Mouse (Mus musculus) cerebellum, adult (tissue): ENCODE measurements at regions not wholly inside any gene's neighbourhood (a gene's known extent, or its start where the extent isn't known, plus 50 kb on each side); places are given as distances from the start of the nearest gene placed in this dataset.

ENCODE experiments used
- ATAC-seq: cut with Nextera tagmentation; 2 replicates; pipeline ENCODE4 v1.9.2; 2017; ENCODE audit warnings: mild to moderate bottlenecking, moderate library complexity, mixed read lengths; ENCODE audit not compliant: insufficient number of reproducible peaks, low FRiP score, low TSS enrichment

DNA sequence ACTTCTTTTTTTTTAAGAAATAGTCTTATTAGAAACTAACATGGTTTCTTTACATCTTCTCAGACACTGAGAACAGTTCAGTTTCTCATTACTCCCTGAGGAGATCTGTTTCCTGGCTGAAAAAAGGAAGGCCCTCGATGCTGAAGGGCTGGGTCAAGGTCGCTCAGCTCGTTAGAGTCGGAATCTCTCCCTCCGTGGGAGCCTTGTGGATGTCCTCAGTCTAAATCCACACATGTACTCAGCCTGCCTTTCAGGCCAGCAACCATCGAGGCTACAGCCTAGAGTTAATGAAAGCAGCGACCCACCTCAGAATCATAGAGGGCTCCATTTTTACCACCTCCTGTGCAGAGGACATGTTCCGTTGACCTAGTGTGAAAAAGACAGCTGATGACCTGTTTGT lies 190.2 kb upstream of the Hnrnpa3 start:
- no peak for ATAC-seq

DNA sequence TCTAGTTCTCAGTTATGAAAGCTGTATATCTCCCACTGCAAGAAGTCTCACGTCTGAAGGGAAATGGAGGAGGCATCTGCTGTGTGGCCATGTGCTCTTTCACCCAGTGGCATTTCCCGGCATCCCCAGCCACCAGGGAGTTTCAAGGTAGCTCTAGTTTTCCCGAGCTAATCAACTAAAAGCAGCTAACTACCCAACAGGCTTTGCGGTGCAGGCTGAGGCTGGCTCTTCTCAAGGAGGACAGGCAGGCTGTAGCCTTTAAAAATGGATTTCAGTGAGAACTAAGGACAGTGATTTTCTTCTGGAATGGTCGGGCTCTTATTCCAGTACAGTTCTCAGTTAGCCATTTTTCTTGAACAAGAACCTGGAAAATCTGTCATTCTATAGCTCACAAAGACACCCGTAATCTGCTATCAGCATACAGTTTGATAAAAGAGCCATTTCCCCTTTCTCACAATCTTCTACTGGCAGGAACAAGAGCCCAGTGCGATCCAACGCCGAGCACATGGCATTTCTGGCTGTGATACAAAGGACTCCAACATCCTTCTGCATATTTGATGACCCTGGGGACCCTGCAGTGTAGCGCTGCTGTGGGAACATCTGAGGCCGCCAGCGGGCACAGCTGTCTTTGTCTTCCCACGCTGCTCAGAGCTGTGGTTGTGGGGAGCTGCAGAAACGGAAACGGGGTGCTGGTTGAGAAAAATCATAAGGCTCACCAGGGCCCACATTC lies 188.9 kb upstream of the Hnrnpa3 start:
- no peak; the same call in 1 of the 2 replicates for ATAC-seq

DNA sequence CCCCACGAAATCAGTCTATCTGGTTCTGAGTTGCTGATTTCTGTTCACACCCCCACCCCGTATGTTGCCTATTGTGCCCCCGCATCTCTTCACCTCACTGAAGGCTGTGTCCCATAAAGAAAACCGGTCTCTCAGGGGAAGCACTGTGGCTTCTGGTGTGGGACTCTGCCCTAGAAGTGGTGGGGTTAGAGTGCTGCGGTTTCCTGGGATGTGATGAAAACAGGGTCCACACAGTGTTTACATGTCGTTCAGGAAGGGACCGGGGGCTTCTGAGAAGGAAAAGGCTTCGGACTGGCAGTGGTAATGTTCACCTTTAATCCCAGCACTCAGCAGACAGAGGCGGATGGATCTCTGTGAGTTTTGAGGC lies 188.4 kb upstream of the Hnrnpa3 start:
- ATAC-seq, result 0 out of 2 replicates have a peak, but pooled peaks have one; percentile 16

DNA sequence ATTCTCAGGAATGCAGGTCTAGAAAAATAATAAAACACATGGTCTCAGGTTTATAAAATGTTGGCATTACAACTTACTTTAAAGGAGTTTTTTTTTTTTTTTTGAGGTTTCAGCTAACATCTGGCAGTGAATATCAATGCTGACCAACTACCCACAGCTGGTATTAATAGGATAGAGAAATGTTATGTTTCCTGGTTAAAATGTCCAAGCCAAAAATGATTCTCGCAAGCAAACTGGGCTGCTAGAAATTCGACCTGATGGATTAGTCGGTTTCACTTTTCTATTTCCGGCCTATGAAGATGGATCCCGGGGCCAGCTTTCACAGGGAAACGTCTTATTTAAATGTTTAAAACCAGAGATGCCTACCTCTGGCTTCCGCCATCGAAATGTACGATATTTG lies 186.6 kb upstream of the Hnrnpa3 start:
- no peak for ATAC-seq

DNA sequence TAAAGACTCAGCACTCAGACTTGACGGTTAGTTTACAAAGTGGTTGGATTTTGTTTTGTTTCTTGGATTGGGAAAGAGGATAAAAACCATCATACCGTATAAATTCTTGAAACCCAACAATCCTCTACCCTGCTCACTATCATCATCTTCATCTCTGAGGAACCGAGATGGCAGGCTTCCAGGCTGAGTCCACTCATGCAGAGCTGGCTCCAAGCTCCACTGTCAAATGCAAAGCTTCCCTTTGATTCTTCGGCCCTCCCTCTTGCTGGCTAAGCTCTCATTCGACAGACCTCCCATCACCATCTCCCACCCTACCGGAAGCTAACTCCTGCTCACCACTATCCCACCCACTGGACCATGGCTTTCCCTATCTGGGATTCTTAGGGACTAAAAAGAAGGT lies 184.6 kb upstream of the Hnrnpa3 start:
- ATAC-seq, result no peak

DNA sequence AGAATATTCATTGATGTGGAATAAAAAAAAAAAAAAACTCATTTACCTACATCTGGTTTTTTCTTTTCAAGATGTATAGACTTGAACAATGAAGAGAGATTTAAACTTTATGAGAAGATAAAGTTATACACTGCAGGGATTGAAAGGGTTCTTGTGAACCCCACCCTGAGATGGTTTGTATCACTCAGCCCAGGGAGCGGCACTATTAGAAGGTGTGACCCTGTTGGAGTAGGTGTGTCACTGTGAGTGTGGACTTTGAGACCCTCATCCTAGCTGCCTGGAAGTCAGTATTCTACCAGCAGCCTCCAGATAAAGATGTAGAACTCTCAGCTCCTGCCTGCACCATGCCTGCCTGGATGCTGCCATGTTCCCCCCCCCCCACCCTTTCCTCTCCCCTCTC lies 182.7 kb upstream of the Hnrnpa3 start:
- ATAC-seq, result no peak

DNA sequence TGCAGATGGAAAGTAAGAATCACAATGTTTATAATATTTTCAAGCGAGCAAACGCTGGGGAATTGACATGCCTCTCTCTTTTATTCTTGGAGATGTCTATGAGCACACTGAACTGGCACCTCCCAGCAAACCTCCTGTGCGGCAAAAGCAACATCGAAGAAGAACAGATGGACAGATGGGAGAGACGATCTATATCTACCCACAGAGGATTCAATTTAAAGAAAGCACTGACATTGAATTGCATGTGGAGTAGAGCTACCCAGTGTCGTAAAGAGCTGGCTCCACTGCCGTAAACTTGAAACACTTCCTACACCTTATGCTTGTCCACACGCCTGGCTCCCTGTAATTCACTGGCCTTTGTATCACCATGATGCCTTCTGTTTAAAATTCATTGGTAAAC lies 182.0 kb upstream of the Hnrnpa3 start:
- ATAC-seq, result no peak

DNA sequence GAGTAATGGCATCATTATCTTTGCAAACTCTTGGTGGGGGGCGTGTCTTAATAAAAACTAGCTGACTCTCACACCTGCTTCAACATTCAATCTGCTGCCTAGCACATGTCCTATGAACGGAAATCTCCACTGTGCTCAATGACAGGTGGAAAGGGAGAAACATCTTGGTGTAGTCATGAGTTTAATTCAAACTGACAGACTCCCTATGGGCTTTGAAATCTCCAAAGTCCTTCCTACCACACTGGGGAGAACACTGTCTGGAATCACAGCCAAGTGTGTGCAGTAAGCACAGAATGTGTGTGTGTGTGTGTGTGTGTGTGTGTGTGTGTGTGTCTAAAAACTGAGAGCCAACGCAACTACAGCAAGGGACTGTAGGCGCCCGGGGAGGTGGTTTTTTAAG lies 179.5 kb upstream of the Hnrnpa3 start:
- no peak for ATAC-seq

DNA sequence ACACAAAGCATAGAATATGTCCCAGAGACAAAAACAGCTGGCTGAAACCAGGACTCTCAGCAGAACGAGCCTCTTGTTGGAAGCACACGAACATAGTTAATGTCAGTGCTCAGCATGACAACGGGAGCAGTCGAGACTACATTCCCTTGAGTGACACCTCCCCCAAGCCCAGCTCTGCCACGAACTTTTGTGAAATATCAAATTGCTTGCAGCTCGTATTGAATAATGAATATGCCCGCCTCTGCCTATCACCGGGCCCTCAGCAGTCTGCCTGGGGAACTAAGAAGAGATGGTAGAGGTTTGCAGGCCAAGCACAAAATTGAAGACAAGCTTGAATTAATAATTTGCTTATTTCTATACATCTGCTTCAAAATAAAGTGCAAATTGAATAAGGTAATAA lies 177.2 kb upstream of the Hnrnpa3 start:
- no peak for ATAC-seq

DNA sequence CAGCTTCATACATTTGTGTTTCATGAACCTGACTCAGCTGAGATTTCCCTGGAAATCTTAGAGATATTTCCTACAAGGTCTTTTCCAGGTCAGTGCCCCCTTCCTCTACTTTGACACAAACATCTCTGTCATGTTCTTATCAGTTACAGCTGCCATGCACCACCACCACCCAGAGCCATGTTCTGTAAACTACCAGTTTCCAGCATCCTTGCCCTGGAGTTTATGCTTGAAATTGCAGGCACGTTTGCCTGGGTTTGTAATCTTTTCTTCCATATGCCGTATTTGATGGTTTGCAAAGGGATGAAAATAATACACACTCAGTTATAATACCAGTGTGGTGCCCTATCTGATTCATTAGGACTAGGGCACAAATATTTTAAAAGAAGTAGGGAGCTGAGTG lies 176.6 kb upstream of the Hnrnpa3 start:
- ATAC-seq, result no peak

DNA sequence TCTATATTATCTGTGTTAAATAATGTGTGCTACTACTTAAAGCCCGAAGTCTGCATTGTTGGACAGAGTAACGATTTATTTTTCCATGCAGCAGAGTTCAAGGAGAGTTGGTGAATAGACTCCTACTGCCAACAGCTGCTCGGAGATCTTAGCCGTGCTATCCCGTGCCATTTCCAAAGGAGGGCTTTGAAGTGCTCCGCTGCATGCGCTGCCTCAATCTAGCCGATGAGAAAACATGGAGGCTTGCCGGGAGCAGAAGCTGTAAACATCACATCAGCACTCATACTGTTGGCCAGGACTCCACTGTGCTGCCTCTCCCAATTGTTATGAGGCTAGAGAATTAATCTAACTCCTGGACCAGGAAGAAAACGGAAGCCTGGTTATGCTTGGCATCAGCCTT lies 174.1 kb upstream of the Hnrnpa3 start:
- ATAC-seq, result no peak

DNA sequence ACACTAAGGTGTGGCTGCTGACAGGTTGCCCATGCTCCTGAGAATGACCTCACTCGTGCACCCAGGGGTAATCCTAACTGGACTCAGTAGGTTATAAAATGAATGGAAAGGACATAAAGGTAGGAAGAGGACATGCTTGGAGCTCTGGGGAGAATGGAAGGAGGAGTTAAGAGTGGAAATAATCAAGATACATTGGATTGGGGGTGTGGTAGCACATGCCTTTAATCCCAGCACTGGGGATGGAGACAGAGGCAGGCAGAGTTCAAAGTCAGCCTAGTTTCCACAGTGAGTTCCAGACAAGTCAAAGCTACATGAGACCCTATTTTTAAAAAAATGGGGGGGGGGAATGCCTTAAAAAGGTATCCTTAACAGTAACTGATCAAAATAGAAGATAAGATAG lies 167.9 kb upstream of the Hnrnpa3 start:
- no peak for ATAC-seq

DNA sequence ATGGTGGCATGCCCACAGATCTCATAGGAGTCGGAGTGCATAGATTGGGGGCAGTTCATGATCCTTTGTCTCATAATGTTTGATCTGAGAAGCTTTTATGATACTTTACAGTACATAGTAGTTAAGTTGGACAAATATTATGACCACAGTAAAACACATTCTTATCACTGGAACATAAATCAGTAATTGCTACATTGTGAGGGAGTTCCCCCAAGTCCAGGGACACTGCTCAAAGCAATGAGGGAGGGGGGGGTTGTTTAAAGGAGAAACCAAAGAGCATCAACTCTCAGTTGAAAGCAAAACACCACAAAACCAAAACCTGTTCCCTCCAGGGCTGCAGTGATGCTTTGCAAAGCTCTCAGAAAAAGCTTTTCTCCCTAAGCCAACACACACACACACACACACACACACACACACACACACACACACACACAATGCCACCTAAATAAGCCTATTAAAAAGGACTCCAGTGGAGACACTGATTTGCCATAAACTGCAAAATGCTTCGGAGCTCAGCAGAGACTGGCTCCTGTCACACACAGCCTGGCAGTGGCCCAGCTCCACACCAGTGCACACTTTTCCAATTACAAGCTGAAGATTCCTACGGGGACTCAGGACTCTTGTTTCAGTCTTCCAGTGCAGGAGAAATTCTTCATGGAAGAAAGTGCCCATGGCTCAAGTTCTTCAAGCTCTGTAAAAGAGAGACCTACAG lies 167.1 kb upstream of the Hnrnpa3 start:
- no peak for ATAC-seq

DNA sequence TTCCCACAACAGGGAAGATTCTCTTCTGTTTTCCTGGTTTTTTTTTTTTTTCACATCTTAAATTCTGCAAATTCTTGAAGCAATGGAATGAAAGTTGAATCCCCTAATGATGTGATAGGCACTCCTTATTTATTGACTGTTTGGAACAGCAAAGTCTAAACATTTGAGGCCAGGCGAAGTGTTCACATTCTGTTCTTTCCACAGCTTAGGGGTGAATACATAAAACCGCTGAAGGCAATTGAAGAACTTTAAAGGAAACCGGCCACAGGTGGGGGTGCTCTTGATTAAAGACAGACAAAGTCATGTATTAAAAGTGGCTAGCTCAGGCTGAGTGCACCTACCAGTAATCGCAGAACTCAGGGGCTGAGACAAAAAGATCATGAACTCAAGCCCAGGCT lies 166.6 kb upstream of the Hnrnpa3 start:
- ATAC-seq, result no peak

DNA sequence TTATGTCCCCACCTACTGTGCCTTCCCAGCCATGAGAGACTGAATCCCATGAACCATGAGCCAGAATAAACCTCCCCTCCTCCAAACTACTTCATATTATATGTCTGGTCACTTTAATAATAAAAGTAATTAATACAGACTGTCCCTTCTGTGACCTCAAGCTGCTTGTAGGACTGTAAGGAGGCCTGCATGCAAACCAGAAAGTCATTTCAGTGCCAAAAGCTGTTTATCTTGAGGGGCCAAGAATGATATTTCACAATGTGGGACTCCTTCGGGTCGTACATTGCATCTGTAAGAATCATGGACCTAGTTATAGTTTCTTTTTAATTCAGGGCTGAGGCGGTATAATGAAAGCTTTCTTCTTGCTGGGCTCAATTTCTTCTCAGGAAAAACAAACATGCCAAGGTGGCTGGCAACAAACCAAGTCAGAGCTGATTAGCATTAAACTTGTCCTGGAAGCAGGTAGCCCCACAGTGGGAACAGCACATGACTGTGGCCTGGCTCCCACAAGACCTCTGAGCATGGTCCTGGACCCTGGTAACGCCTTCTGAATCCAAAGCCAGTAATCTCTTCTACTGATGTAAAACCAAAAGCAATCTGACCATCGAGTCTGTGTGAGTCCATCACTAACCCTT lies 162.3 kb upstream of the Hnrnpa3 start:
- ATAC-seq, result no peak

DNA sequence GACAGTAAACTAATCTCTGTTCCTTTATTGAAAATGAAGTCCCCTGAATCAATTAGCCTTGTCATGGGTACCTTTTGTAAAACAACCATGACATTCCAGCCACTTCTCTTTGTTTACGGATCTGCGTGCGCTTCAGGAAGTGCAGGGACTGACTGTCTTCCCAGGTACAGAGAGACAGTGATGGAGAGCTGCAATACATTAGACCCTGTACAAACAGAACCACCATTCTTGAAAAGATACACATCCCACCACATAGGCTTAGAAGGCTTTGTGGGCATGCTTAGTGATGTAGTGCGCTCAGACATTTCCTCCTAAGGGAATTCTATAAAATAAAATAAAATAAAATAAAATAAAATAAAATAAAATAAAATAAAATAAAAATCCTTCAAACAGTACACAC lies 148.8 kb upstream of the Hnrnpa3 start:
- no peak for ATAC-seq

DNA sequence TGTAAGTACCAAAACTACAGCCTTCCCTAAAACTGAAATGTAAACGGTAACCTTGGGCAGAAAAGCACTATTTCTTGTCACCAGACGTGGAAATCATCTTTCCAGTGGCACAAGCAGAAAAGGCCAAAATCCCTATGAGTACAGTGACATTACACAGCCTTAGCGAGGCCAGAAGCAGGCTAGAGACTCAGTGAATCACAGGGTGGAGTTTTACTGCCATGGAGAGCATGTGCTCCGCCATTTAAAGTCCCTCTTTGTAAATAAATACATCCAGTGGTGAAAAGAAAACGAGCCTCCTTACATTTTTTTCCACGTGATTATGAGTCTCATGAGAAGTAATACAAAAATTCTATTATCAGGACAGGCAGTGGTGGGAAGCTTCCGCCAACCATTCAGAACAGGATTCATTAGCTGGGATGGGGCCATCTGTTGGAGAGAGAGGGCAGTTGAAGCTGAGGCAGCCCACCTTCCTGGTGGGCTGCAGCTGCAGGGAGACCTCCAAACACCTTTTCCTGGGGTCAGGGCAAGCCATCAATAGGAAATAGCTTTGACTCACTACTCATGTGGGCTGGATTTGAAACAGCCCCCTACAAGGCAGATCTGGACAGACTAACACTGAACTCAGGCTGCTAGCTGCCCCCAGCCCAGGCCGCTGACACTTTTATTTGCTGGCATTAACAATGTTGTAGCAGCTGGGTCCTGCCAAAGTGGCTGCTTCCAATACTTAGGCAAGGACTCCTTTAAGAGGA lies 146.5 kb upstream of the Hnrnpa3 start:
- no peak for ATAC-seq

DNA sequence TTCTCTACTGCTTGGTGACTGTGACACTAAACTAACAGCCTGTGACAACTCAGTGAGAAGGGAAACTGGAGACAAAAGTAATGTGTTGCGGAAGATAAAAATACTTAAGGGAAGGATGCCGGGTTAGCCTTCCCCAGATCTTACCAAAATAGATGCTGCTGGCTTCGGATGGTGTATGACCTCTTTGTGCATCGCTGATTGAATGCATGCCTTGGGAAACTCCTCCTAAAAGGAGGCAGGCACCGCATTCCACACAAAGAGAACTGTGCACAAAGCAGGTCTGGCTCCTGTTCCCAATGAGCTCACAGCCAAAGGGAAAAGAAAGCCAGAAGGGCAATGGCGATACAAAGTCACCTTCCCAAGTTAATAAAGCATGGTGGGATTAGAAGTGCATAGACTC lies 144.9 kb upstream of the Hnrnpa3 start:
- ATAC-seq, result no peak

DNA sequence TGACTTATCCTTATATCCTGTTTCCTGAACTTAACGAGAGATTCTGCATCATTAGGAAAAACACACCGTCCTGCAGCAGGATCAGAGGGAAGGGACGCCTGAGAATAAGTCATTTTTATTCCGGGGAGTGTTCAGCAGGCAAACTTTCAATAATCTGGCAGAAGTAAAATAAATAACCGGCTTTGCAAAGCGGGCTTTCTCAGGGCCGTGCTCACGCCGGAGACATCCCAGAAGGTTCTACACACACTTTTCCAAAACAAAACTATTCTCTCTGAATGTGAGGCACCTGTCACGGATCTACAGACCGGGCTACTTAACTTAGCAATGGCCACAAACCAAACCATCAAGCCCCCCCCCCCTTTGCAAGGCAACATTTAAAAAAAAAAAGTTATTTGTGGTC lies 142.8 kb upstream of the Hnrnpa3 start:
- no peak for ATAC-seq

DNA sequence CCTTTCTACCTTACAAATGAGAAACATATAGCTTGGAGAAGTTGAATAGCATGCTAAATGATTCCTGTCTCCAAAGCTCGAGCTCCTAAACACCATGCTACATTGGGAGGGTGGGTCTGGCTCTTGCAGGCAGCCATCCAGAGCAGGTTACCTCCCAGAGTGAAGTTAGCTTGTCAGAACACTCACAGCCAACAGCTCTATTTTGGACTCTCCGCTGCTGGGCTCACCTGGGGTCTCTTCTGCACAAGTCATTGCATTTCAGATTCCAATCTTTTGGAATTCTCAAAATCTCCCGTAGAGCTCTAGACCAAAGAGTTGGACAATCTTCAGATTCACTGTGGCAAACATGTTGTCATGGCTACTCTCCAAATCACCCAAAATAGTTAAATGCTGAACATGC lies 142.0 kb upstream of the Hnrnpa3 start:
- no peak for ATAC-seq

DNA sequence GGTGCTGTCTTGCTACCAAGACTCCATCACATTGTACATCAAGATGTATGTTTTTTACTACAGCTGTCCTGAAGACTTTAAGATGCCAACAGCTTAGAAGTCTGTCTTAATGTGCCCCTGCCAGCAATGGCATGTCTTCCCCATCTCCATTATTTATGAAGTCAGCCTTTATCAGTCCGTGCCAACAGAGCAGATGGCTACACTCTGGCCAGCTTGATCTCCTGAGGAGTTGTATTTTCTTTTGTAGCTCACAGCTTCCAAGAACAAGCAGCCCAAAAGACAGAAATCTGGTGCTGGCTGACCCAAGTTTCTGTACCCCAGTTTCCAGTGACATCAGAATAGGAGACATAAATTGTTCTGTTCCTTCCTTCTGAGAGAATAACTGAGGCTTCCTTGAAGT lies 140.5 kb upstream of the Hnrnpa3 start:
- peak; percentile 49; the same call in 1 of the 2 replicates for ATAC-seq
